Mouse (Mus musculus) spleen, adult 2 months (tissue): ENCODE results near the gene Akap8. TPM values are rescaled to one million over a fixed set of nuclear protein-coding genes. Genes with fewer than 3 reads are reported as not detected.

Experiments used
- DNase-seq, 2 experiments: peaks; one replicate each; pipeline versions ENCODE4 v3.0.0 to v3.0.0-alpha.2; 2012 to 2021; ENCODE audit warnings: low spot score in 2 of 2, low read depth in 1 of 2
- H3K27ac ChIP-seq: fragments of 200-500 bp; 2 replicates; pipeline ENCODE4 v1.5.1; 2012; ENCODE audit warnings: low read length, inconsistent platforms; ENCODE audit not compliant: insufficient read depth
- H3K27me3 ChIP-seq: fragments of 200-500 bp; 2 replicates; pipeline ENCODE4 v1.6.1; 2012; ENCODE audit warnings: mild to moderate bottlenecking, moderate library complexity, low read length, inconsistent platforms; ENCODE audit not compliant: control insufficient read depth, insufficient read depth
- H3K36me3 ChIP-seq: fragments of 200-500 bp; 2 replicates; pipeline ENCODE4 v1.6.1; 2012; ENCODE audit warnings: mild to moderate bottlenecking, low read length, inconsistent platforms; ENCODE audit not compliant: control insufficient read depth, insufficient read depth
- H3K4me1 ChIP-seq: fragments of 200-500 bp; 2 replicates; pipeline ENCODE4 v1.6.1; 2011; ENCODE audit warnings: inconsistent platforms; ENCODE audit not compliant: control insufficient read depth, insufficient read depth, insufficient read length
- H3K4me3 ChIP-seq: fragments of 200-500 bp; 2 replicates; pipeline ENCODE4 v1.5.1; 2011; ENCODE audit warnings: mild to moderate bottlenecking, inconsistent platforms; ENCODE audit not compliant: insufficient read depth, insufficient read length; ENCODE audit errors: extremely low read depth
- CTCF ChIP-seq: fragments of 200-500 bp; IDR thresholded peaks from 2 replicates; pipeline ENCODE4 v1.5.1; 2011; ENCODE audit warnings: mild to moderate bottlenecking, inconsistent platforms; ENCODE audit not compliant: insufficient read depth, insufficient read length, insufficient replicate concordance; ENCODE audit errors: extremely low read depth
- POLR2A ChIP-seq: fragments of 200-500 bp; IDR thresholded peaks from 2 replicates; pipeline ENCODE4 v1.6.1; 2011; ENCODE audit warnings: low read depth, low read length, inconsistent platforms
- WGBS: fragments of 180-500 bp; shearing (Covaris S2); methylation state at CpG from one replicate; pipeline ENCODE4 v1.1.7; 2018; 5-methylcytosine and 5-hydroxymethylcytosine counted together
- polyA plus RNA-seq: library from polyadenylated mRNA; depleted of rRNA; stranded (reverse); fragments of >200 nt; gene quantifications from 2 replicates; pipeline ENCODE4 v1.2.3, GENCODE M21; 2012; rRNA removed

The Akap8 gene
- 105 and 115 TPM in 2 replicates for polyA plus RNA-seq

DNA sequence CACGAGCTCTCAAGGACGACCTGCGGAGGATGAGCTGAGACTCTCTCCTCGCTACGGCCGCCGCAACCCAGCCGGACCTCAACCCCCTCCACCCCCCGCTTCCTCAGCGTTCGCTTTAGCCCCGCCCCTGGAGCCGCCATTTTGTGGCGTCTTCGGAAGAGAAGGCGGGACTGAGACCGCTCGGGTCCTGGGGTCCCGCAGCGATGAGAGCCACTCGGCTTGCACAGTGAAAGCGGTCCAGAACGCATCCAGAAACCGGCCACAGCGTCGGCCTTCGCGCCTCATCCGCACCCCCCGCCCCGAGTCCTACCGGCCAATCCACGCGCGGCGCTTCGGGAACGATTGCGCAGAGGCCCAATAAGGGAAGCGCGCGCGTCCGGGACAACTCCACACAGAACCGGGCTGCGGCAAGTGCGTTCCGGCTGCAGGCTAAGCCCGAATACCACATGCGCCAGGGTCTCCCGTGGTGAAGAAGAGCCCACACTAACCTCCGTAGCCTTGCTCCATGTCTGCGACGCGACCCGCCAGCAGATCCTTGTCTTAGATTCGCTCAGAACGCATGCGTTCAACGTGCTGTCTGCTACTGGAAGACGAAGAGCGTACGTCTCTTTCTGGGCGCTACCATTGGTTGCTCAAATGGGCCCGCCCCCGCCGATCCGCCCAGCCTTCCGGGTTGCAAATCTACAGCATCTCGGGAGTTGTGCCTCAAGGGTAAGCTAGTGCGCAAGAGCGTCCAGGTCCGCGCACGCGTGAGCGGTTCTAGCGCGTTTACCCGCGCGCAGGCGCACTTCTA lies at the start of gene Akap8:
Gene Akap8, minus strand, starts transcription at position 642 of the 793 bp plus-strand sequence.
- TF ChIP-seq POLR2A, result peak; percentile 94
- TF ChIP-seq CTCF, result no peak
- DNase-seq, result peak; percentile 97
- WGBS, result under 1% methylated on average over 83 of the region's 83 CpGs
- peak within 1 kb of the TSS; percentile 96 for H3K4me3 ChIP-seq
- H3K27ac ChIP-seq, result peak within 1 kb of the TSS; percentile 95
- peaks cover 19% of the 10 kb centered on the region for H3K36me3 ChIP-seq
- no peaks in the 10 kb centered on the region for H3K27me3 ChIP-seq
- peaks cover 5% of the 10 kb centered on the region; the same call in 1 of the 2 replicates for H3K4me1 ChIP-seq

- no peak for TF ChIP-seq POLR2A
- TF ChIP-seq CTCF, result no peak
- peak overlapping the region; percentile 0; the same call in 1 of the 2 replicates for H3K27ac ChIP-seq
- H3K27me3 ChIP-seq, result no peaks in the 10 kb centered on the region
- WGBS, result 29% methylated on average over 13 of the region's 17 CpGs
- DNase-seq, result no peak
- H3K4me1 ChIP-seq, result no peaks in the 10 kb centered on the region; the same call in 1 of the 2 replicates
- no peaks in the 10 kb centered on the region for H3K36me3 ChIP-seq
- H3K4me3 ChIP-seq, result no peak overlapping the region
Measured at GRCm38 (mm10) chr17:32368991-32369578, 48.0 kb upstream of the Akap8 start.

GRCm38 (mm10) chr17:32367706-32368105 lies 46.7 kb upstream of the Akap8 start:
- WGBS, result 95% methylated on average over 11 of the region's 11 CpGs
- H3K27me3 ChIP-seq, result no peaks in the 10 kb centered on the region
- DNase-seq, result no peak
- no peak overlapping the region for H3K27ac ChIP-seq
- H3K36me3 ChIP-seq, result no peaks in the 10 kb centered on the region
- H3K4me3 ChIP-seq, result no peak overlapping the region
- peaks cover 1% of the 10 kb centered on the region; the same call in 1 of the 2 replicates for H3K4me1 ChIP-seq
- TF ChIP-seq CTCF (no peak), POLR2A (no peak)

DNA sequence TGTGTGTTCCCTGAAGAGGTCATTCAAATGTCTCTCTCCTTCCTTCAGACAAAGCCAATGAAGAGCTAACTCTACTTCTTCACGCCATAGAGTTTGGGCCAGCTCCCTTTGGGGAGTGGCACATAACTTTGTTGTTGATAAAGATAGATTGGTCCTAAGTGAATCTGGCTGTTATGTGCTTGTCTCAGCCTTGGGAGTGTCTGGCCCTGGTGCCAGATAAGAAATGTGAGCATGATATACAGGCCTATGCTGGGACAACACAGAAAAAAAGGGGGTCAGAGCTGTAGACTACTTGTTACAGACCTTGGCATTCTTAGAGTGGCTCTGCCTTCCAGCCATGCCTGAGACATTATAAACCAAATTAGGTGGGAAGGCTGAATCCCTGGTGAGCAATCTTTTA lies 44.3 kb upstream of the Akap8 start:
- Histone ChIP-seq H3K27me3 (no peaks in the 10 kb centered on the region), H3K4me1 (peaks cover 2% of the 10 kb centered on the region; the same call in 1 of the 2 replicates), H3K4me3 (no peak overlapping the region), H3K36me3 (peaks cover 6% of the 10 kb centered on the region), H3K27ac (no peak overlapping the region)
- no peak for TF ChIP-seq CTCF
- TF ChIP-seq POLR2A, result no peak
- no peak for DNase-seq
- 81% methylated on average over 1 of the region's 1 CpGs for WGBS

- H3K27ac ChIP-seq, result no peak overlapping the region
- peaks cover 2% of the 10 kb centered on the region; the same call in 1 of the 2 replicates for H3K4me1 ChIP-seq
- H3K36me3 ChIP-seq, result peaks cover 10% of the 10 kb centered on the region
- TF ChIP-seq CTCF (no peak), POLR2A (no peak)
- no peaks in the 10 kb centered on the region for H3K27me3 ChIP-seq
- DNase-seq, result no peak
- WGBS, result 53% methylated on average over 5 of the region's 5 CpGs
- no peak overlapping the region; the same call in 1 of the 2 replicates for H3K4me3 ChIP-seq
Measured at GRCm38 (mm10) chr17:32364850-32365249, 43.8 kb upstream of the Akap8 start.

DNA sequence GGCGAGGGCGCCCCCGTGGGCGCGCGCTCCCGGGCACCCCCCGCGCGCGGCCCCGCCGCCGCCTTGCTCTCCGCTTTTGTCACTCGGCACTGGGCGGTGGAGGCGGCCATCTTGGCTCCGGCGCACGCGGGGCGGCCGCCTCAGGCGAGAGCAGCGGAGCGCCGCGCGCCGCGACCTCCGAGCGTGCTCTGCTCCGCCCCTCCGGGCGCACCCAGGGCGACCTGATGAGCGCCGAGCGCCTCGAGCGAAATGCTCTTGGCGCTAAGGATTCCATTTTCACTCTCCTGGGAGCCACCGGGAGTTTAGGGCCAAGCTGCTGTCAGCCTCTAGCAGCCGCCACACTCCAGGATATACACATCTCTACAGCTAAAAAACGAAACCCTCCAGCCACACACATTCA lies 43.3 kb upstream of the Akap8 start:
- DNase-seq, result peak; percentile 59 to 79
- peak overlapping the region; percentile 76; the same call in 1 of the 2 replicates for H3K4me3 ChIP-seq
- H3K27ac ChIP-seq, result no peak overlapping the region
- WGBS, result 1% methylated on average over 46 of the region's 47 CpGs
- peaks cover 2% of the 10 kb centered on the region; the same call in 1 of the 2 replicates for H3K4me1 ChIP-seq
- TF ChIP-seq CTCF (no peak), POLR2A (no peak)
- H3K36me3 ChIP-seq, result peaks cover 16% of the 10 kb centered on the region
- H3K27me3 ChIP-seq, result no peaks in the 10 kb centered on the region

DNA sequence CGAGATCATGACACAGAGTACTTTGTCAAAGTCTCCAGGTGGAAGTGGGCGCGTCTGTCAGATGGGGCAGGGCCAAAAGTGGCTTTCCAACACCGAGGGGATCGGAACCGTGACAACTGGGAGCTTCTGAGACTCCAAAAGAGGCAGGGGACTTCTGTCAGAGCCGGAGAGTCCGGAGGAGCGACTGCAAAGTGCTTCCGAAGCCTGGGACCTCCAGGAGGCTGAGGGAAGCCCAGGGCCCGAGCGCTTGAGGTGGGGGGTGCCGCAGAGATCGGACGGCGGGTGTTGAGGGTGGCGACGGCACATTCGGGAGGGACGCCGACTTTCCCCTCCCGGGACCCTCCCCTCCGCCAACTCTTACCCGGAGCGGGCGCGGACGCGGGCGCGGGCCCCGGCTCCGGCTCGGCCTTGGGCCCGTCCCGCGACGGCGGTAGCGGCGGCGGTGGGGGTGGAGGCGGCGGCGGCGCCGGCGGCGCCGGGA lies 42.8 kb upstream of the Akap8 start:
- under 1% methylated on average over 42 of the region's 50 CpGs for WGBS
- DNase-seq, result no peak
- peaks cover 20% of the 10 kb centered on the region for H3K36me3 ChIP-seq
- peaks cover 2% of the 10 kb centered on the region; the same call in 1 of the 2 replicates for H3K4me1 ChIP-seq
- H3K27me3 ChIP-seq, result no peaks in the 10 kb centered on the region
- H3K4me3 ChIP-seq, result peak overlapping the region; percentile 76
- TF ChIP-seq CTCF (no peak), POLR2A (no peak)
- no peak overlapping the region for H3K27ac ChIP-seq
